Mouse (Mus musculus) neural tube, embryonic 12.5 days (tissue): ENCODE data around the gene Arhgap23. TPM values are rescaled to one million over a fixed set of nuclear protein-coding genes. Genes with fewer than 3 reads are reported as not detected.

Source experiments
- ATAC-seq: fragments of 200-750 bp; cut with Nextera tagmentation; 2 replicates; pipeline ENCODE4 v1.8.0; 2017; ENCODE audit warnings: low read depth, mild to moderate bottlenecking, moderate TSS enrichment, moderate library complexity; ENCODE audit not compliant: low FRiP score
- H3K27ac ChIP-seq: fragments of 300-500 bp; sonication (generic); 2 replicates; pipeline ENCODE4 v1.5.1; 2016
- H3K27me3 ChIP-seq: fragments of 300-500 bp; sonication (generic); replicated peaks from 2 replicates; pipeline ENCODE4 v1.6.1; 2016; ENCODE audit warnings: mild to moderate bottlenecking
- H3K36me3 ChIP-seq: fragments of 300-500 bp; sonication (generic); 2 replicates; pipeline ENCODE4 v1.6.1; 2016; ENCODE audit warnings: mild to moderate bottlenecking
- H3K4me1 ChIP-seq: fragments of 300-500 bp; sonication (generic); 2 replicates; pipeline ENCODE4 v1.6.1; 2016
- H3K4me2 ChIP-seq: fragments of 300-500 bp; sonication (generic); replicated peaks from 2 replicates; pipeline ENCODE4 v1.6.1; 2016; ENCODE audit warnings: mild to moderate bottlenecking
- H3K4me3 ChIP-seq: fragments of 300-500 bp; sonication (generic); 2 replicates; pipeline ENCODE4 v1.5.1; 2016
- H3K9ac ChIP-seq: fragments of 300-500 bp; sonication (generic); 2 replicates; pipeline ENCODE4 v1.6.1; 2016; ENCODE audit warnings: mild to moderate bottlenecking
- H3K9me3 ChIP-seq: fragments of 300-500 bp; sonication (generic); 2 replicates; pipeline ENCODE4 v1.6.1; 2016; ENCODE audit warnings: mild to moderate bottlenecking
- WGBS: fragments of 180-500 bp; shearing (Covaris S2); methylation state at CpG from one replicate; pipeline ENCODE4 v1.1.7; 2016; 5-methylcytosine and 5-hydroxymethylcytosine counted together
- polyA plus RNA-seq: library from polyadenylated mRNA; unstranded; fragments of >200 nt; fragmentation: Nextera tagmentation; extraction: Ambion mirVana; gene quantifications from 2 replicates; pipeline ENCODE4 v1.2.1, GENCODE M21; 2016

The Arhgap23 gene
- polyA plus RNA-seq, 1 experiment from 2014 or later = 9.3 TPM

DNA sequence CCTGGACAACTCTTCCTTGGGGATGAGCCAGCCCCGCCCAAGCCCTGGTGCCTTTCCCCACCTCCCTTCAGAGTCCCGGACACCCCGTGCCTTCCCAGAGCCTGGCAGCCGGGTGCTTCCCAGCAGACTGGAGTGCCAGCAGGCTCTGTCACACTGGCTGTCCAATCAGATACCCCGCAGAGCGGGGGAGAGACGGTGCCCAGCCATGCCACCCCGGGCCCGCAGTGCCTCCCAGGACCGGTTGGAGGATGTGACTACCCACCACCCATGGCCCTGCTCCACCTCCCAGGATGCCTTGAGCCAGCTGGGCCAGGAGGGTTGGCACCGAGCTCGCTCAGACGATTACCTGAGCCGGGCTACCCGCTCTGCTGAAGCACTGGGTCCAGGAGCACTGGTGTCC is 36.3 kb downstream of the Arhgap23 start:
- Histone ChIP-seq H3K9me3 (no peaks in the 10 kb centered on the region), H3K4me2 (peak overlapping the region; percentile 71), H3K4me1 (peaks cover 41% of the 10 kb centered on the region), H3K27me3 (no peaks in the 10 kb centered on the region), H3K4me3 (no peak overlapping the region), H3K36me3 (peaks cover 48% of the 10 kb centered on the region), H3K9ac (peak overlapping the region; percentile 21; the same call in 1 of the 2 replicates), H3K27ac (no peak overlapping the region)
- no peak for ATAC-seq
- 96% methylated on average over 15 of the region's 15 CpGs for WGBS

DNA sequence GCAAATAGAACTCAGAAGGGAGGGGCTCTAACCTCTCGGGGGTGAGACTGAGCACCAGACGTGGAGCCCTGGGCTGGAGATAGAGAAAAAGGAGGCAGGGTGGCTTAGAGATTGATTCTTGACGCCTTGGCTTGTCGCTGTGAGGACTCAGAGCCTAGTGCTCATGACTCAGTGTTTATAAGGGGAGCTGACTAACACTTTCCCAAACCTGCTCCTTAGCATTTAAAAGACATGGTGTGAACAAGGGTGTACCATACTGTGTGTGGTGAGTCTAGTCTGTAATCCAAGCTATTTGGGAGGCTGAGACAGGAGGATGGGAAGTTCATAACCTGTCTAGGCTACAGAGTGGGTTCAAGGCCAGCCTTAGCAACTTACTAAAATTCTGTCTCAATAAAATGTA is 41.8 kb downstream of the Arhgap23 start:
- Histone ChIP-seq H3K36me3 (peaks cover 77% of the 10 kb centered on the region), H3K9me3 (no peaks in the 10 kb centered on the region)
- 83% methylated on average over 4 of the region's 4 CpGs for whole genome bisulfite sequencing

DNA sequence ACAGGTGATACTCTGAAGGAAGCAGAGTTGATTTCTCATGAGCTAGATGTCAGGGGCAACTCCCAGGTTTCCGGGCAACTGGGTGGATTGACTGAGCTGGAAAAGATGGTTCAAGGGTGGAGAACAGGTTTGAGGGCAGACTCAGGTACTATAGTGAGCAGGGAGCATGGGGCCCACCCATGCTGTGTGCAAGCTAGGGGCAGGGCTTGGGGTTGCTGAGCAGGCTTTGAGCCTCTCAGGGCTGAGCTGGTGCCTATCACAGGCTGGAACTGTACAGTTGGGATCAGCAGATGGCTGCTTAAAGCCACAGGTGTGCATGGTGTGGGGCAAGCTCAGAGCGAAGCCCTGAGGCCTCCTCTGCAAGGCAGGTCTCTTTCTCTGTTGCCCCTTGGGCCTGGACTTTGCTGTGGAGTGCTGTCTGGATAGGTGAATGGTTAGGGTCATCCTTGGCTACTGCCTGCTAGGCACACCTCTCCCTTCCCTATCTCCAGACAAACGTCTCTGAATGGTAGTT is 46.0 kb downstream of the Arhgap23 start:
- 79% methylated on average over 3 of the region's 3 CpGs for WGBS
- no peak overlapping the region for H3K4me3 ChIP-seq
- H3K4me2 ChIP-seq = no peak overlapping the region
- no peak overlapping the region for H3K27ac ChIP-seq
- no peaks in the 10 kb centered on the region; the same call in 1 of the 2 replicates for H3K4me1 ChIP-seq
- peaks cover 84% of the 10 kb centered on the region for H3K36me3 ChIP-seq
- peaks cover 15% of the 10 kb centered on the region for H3K27me3 ChIP-seq
- H3K9ac ChIP-seq = no peak overlapping the region
- no peak for ATAC-seq
- H3K9me3 ChIP-seq = no peaks in the 10 kb centered on the region

More for the DNA sequence above, 41.8 kb downstream of the Arhgap23 start:
- H3K4me3 ChIP-seq = no peak overlapping the region
- H3K4me1 ChIP-seq = peaks cover 13% of the 10 kb centered on the region
- no peaks in the 10 kb centered on the region; the same call in 1 of the 2 replicates for H3K27me3 ChIP-seq
- H3K4me2 ChIP-seq = no peak overlapping the region
- no peak overlapping the region for H3K27ac ChIP-seq
- ATAC-seq = no peak
- no peak overlapping the region for H3K9ac ChIP-seq

DNA sequence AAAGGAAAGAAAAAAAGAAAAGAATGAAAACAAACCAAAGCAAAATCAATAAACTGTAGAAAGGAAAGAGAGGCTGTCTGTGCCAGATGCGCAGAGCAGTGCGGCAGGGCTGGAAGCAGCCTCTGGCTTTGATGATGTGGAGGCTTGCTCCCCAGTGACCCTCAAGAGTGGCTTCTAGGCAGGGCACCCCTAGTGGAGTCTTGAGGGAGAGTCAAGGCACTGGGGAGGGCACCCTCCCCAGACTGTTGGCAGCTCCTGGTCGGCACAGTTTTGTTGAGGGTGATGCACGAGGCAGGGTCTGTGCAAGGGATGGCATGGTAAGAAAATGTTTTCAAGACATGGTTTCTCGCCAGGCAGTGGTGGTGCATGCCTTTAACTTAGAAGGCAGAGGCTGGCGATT is 47.2 kb downstream of the Arhgap23 start:
- no peaks in the 10 kb centered on the region; the same call in 1 of the 2 replicates for H3K4me1 ChIP-seq
- H3K9me3 ChIP-seq = no peaks in the 10 kb centered on the region
- ATAC-seq = no peak
- H3K4me2 ChIP-seq = no peak overlapping the region
- no peak overlapping the region for H3K9ac ChIP-seq
- WGBS = 87% methylated on average over 6 of the region's 6 CpGs
- H3K27me3 ChIP-seq = peaks cover 15% of the 10 kb centered on the region
- no peak overlapping the region for H3K4me3 ChIP-seq
- peaks cover 84% of the 10 kb centered on the region for H3K36me3 ChIP-seq
- no peak overlapping the region for H3K27ac ChIP-seq

DNA sequence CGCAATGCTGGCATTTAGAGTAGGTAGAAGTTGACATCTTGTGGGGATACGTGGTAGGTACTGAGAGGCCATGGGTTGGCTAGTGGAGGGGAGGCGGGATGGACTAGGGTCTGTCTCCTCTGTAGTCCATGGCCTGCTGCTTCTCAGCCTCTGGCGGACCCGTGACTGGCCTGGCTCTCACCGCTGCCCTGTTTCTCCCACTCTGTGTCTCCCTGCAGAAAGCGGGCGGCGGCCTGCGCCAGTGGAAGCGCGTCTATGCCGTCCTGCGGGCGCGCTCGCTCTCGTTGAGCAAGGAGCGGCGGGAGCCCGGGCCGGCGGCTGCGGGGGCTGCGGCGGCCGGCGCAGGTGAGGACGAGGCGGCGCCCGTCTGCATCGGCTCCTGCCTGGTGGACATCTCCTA is 47.8 kb downstream of the Arhgap23 start:
- H3K9me3 ChIP-seq = no peaks in the 10 kb centered on the region
- H3K4me3 ChIP-seq = no peak overlapping the region
- peaks cover 78% of the 10 kb centered on the region for H3K36me3 ChIP-seq
- H3K27ac ChIP-seq = no peak overlapping the region
- H3K4me2 ChIP-seq = no peak overlapping the region
- no peak for ATAC-seq
- H3K9ac ChIP-seq = no peak overlapping the region
- WGBS = 37% methylated on average over 33 of the region's 33 CpGs
- no peaks in the 10 kb centered on the region; the same call in 1 of the 2 replicates for H3K4me1 ChIP-seq
- H3K27me3 ChIP-seq = peaks cover 15% of the 10 kb centered on the region

DNA sequence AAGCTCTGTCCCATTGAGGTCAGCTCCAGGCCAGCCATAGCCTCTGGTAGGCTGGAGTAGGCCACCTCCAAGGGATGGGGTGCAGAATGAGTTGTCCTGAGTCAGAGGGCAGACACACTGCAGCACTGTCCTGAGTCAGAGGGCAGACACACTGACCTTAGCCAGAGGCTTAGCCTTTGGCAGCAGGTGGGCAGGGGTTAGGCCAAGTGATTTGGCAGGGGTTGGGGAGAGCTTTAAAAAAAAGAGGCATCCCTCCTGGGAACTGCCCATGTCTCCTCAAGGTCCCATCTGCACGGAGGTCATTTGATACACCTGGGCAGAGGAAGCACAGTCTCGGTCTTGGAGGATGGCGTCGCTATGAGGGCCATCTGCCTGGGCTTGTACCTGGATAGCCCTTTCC is 48.7 kb downstream of the Arhgap23 start:
- Histone ChIP-seq H3K27ac (no peak overlapping the region), H3K4me3 (no peak overlapping the region), H3K36me3 (peaks cover 72% of the 10 kb centered on the region), H3K4me2 (no peak overlapping the region), H3K4me1 (no peaks in the 10 kb centered on the region; the same call in 1 of the 2 replicates), H3K9ac (no peak overlapping the region), H3K27me3 (peaks cover 15% of the 10 kb centered on the region), H3K9me3 (no peaks in the 10 kb centered on the region)
- WGBS = 86% methylated on average over 4 of the region's 4 CpGs
- ATAC-seq = no peak

DNA sequence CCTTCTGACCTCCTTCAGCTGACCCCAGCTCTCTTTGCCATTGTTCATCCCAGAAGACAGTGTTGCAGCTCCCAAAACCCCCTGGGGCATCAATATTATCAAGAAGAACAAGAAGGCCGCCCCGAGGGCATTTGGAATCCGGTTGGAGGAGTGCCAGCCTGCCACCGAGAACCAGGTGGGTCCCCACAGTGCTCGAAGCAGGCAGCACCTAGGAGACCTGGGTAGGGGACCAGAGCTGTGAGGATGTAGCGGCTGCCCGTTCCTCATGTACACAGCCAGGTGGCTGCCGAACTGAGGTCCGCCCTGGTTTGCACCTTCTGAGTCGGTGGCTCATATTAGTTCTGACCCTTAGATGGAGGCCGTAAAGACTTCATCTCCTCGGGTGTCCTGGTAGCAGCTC is 50.6 kb downstream of the Arhgap23 start:
- Histone ChIP-seq H3K9me3 (no peaks in the 10 kb centered on the region), H3K27me3 (peaks cover 15% of the 10 kb centered on the region), H3K9ac (no peak overlapping the region), H3K4me3 (no peak overlapping the region), H3K27ac (no peak overlapping the region), H3K4me1 (no peaks in the 10 kb centered on the region; the same call in 1 of the 2 replicates), H3K4me2 (no peak overlapping the region), H3K36me3 (peaks cover 72% of the 10 kb centered on the region)
- no peak for ATAC-seq
- WGBS = 85% methylated on average over 12 of the region's 12 CpGs

DNA sequence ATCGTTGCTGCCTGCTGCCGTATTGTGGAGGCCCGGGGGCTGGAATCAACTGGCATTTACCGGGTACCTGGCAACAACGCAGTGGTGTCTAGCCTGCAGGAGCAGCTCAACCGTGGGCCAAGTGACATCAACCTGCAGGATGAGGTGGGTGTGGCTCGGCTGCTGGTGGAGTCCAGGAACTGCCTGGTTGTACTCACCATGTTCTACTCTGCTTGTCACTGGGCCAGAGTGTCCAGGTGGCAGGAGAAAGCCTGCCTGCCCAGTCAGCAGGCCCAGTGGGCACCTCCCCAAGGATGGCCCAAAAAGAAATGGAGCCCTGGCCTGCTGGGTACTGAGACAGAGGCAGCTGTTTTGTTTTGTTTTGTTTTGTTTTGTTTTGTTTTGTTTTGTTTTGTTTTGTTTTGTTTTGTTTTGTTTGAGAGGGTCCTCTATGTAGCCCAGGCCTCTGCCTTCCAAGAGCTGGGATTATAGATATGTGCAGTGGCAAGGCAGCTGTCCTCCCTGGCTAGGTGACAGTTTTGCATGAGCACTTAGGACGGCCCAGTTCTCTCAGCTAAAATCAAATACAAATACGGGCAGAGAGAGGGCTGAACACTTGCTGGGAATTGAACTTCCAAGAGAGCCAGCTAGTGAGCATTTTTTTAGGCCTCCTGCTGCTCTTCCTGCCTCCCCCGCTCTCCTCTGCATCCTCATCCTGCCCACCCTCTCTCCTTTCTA is 51.3 kb downstream of the Arhgap23 start:
- 82% methylated on average over 10 of the region's 10 CpGs for WGBS
- no peak for ATAC-seq

DNA sequence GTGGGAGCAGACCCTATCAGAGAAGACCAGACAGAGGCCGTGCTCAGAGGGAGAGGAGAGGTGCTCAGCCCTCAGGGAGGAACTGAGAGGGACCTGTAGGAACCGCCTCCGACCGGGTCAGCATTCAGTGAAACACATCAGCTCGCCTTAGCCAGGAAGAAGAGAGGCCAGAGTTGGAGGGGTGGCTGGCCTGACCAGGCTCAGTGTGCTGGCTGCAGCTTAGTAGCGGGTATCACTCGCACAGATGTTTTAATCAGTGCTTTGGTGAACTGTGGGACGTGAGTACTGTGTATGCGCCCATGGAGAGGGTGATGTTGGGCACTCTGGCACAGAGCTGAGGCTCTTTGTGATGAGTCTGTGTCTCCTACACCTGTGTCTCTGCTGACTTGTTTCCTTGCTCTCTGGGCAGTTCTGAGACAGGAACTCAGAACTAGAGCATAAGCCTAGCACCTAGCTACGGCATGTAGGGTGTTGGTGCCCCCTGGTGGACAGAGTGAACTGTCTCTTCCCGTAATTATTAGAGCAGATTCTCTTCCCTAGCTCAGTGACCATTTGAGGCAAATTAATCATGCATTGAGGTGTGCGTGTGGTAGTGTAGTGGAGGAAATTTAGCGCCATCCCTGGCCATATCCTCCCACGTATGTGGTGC is 53.4 kb downstream of the Arhgap23 start:
- H3K27me3 ChIP-seq = peaks cover 8% of the 10 kb centered on the region
- WGBS = 48% methylated on average over 14 of the region's 14 CpGs
- no peak overlapping the region for H3K4me2 ChIP-seq
- H3K4me1 ChIP-seq = no peaks in the 10 kb centered on the region
- no peak overlapping the region for H3K27ac ChIP-seq
- peaks cover 56% of the 10 kb centered on the region for H3K36me3 ChIP-seq
- 0 out of 2 replicates have a peak, but pooled peaks have one; percentile 29 for ATAC-seq
- no peaks in the 10 kb centered on the region for H3K9me3 ChIP-seq
- no peak overlapping the region for H3K4me3 ChIP-seq
- no peak overlapping the region for H3K9ac ChIP-seq

More for the DNA sequence above, 51.3 kb downstream of the Arhgap23 start:
- H3K4me3 ChIP-seq = no peak overlapping the region
- no peak overlapping the region for H3K9ac ChIP-seq
- no peak overlapping the region for H3K4me2 ChIP-seq
- H3K27ac ChIP-seq = no peak overlapping the region
- H3K27me3 ChIP-seq = peaks cover 15% of the 10 kb centered on the region
- H3K36me3 ChIP-seq = peaks cover 69% of the 10 kb centered on the region
- H3K4me1 ChIP-seq = no peaks in the 10 kb centered on the region; the same call in 1 of the 2 replicates
- H3K9me3 ChIP-seq = no peaks in the 10 kb centered on the region

DNA sequence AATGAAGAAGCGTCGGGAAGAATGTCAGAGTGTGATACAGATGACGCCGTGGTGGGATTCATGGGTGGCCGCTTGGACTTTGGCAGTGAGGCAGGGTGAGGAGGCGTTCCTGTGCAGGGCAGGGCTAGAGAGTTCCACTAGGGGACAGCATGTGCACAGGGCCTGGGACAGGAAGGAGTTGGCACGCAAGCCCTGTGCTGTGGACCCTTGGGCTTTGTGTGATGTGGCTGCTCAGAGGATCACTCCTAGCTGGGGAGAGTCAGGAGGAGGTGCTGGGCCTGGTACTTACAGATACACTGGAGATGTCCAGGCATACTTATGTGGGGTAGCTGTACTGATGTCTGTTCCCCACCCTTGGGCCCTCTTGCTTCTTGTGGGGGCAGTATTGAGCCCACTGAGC is 54.5 kb downstream of the Arhgap23 start:
- no peak for ATAC-seq
- 91% methylated on average over 7 of the region's 7 CpGs for WGBS
- Histone ChIP-seq H3K4me2 (no peak overlapping the region), H3K9ac (no peak overlapping the region), H3K27me3 (no peaks in the 10 kb centered on the region), H3K4me1 (no peaks in the 10 kb centered on the region), H3K4me3 (no peak overlapping the region), H3K36me3 (peaks cover 47% of the 10 kb centered on the region), H3K27ac (no peak overlapping the region), H3K9me3 (no peaks in the 10 kb centered on the region)

DNA sequence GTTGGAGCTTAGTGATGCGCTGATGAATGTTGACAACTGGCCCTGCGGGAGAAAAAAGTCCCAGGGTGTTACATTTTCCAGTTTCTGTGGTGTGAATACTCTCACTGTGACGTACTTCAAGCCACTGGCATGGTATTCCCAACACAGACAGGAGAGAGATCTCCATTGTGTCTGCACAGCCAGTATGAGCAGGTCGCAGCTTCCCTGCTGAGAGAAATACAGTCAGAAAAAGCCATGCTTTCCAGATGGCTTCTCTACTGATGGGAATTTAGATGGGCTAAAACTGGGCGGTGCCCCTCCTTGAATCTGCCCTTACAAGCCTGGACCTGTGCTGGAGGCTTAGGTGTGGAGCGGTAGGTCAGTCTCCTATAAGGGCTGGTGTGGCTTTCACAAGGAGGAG is 55.9 kb downstream of the Arhgap23 start:
- Histone ChIP-seq H3K27me3 (no peaks in the 10 kb centered on the region), H3K9ac (no peak overlapping the region), H3K4me3 (no peak overlapping the region), H3K4me1 (no peaks in the 10 kb centered on the region), H3K27ac (no peak overlapping the region), H3K9me3 (no peaks in the 10 kb centered on the region), H3K4me2 (no peak overlapping the region), H3K36me3 (peaks cover 46% of the 10 kb centered on the region)
- WGBS = 83% methylated on average over 6 of the region's 6 CpGs
- ATAC-seq = no peak

DNA sequence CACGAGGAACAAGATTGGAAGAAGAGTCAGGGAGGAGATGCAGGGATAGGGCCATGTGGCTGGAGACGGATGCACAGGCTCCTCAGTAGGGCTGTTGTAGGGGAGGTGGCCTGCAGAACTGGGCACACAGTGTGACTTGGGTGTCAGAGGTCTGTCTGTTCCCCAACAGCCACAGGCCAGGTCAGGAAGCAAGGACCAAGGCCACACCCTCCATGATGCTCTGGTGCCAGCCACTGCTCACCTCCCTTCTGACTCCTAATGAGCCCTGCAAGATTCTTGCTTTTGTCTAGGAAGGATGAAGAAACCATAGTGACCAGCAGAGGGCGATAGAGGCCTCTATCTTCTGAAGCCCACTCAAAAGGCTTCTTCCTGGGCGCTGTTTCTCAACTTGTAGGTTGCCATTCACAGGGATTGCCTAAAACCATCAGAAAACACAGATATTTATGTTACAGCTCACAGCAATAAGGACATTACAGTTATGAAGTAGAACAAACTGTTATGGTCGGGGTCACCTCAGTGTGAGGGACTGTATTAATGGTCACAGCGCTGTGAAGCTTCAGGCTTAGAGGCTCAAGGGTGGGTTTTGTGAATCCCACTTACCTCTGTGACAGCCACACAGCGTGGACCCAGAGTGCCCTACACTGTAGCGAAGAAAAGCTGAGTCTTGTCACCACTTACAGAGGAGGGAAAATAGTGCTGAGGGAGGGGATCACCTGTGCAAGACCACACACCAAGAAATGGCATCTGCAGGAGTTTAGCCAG is 61.2 kb downstream of the Arhgap23 start:
- no peaks in the 10 kb centered on the region for H3K27me3 ChIP-seq
- no peak overlapping the region for H3K9ac ChIP-seq
- no peak overlapping the region for H3K4me3 ChIP-seq
- H3K4me1 ChIP-seq = no peaks in the 10 kb centered on the region
- no peak overlapping the region for H3K4me2 ChIP-seq
- no peaks in the 10 kb centered on the region for H3K9me3 ChIP-seq
- ATAC-seq = no peak
- WGBS = 63% methylated on average over 8 of the region's 8 CpGs
- no peak overlapping the region for H3K27ac ChIP-seq
- H3K36me3 ChIP-seq = peaks cover 48% of the 10 kb centered on the region
